Mouse (Mus musculus) intestine, embryonic 16.5 days (tissue): ENCODE results near the gene Ip6k2. TPM values are rescaled to one million over a fixed set of nuclear protein-coding genes. Genes with fewer than 3 reads are reported as not detected.
A peak's percentile ranks its signal among the peaks of the same experiment; 100 is the strongest.

Experiments
- ATAC-seq: fragments of 200-750 bp; cut with Nextera tagmentation; 2 replicates; pipeline ENCODE4 v1.8.0; 2017; ENCODE audit warnings: moderate TSS enrichment, moderate library complexity
- H3K27ac ChIP-seq: fragments of 300-500 bp; sonication (generic); 2 replicates; pipeline ENCODE4 v1.5.1; 2014; ENCODE audit warnings: mild to moderate bottlenecking, low read length
- H3K27me3 ChIP-seq: fragments of 300-500 bp; sonication (generic); replicated peaks from 2 replicates; pipeline ENCODE4 v1.6.1; 2014; ENCODE audit warnings: low read length, control low read depth, mixed read lengths; ENCODE audit not compliant: control insufficient read depth, insufficient read depth
- H3K36me3 ChIP-seq: fragments of 300-500 bp; sonication (generic); 2 replicates; pipeline ENCODE4 v1.6.1; 2014; ENCODE audit warnings: low read length, control low read depth; ENCODE audit not compliant: control insufficient read depth, insufficient read depth
- H3K4me1 ChIP-seq: fragments of 300-500 bp; sonication (generic); 2 replicates; pipeline ENCODE4 v1.6.1; 2014; ENCODE audit warnings: low read length, control low read depth, mixed read lengths; ENCODE audit not compliant: control insufficient read depth, insufficient read depth
- H3K4me2 ChIP-seq: fragments of 300-500 bp; sonication (generic); 2 replicates; pipeline ENCODE4 v1.6.1; 2014; ENCODE audit warnings: low read depth, low read length, control low read depth
- H3K4me3 ChIP-seq: fragments of 300-500 bp; sonication (generic); 2 replicates; pipeline ENCODE4 v1.5.1; 2014; ENCODE audit warnings: mild to moderate bottlenecking, low read length
- H3K9ac ChIP-seq: fragments of 300-500 bp; sonication (generic); 2 replicates; pipeline ENCODE4 v1.6.1; 2014; ENCODE audit warnings: low read depth, low read length
- H3K9me3 ChIP-seq: fragments of 300-500 bp; sonication (generic); 2 replicates; pipeline ENCODE4 v1.6.1; 2016; ENCODE audit warnings: low read length, control low read depth; ENCODE audit not compliant: control insufficient read depth
- WGBS: fragments of 180-500 bp; shearing (Covaris S2); extraction: QIAGEN DNeasy Blood & Tissue Kit; methylation state at CpG from one replicate; pipeline ENCODE4 v1.1.7; 2014; 5-methylcytosine and 5-hydroxymethylcytosine counted together
- polyA plus RNA-seq: library from polyadenylated mRNA; unstranded; fragments of >200 nt; fragmentation: Nextera tagmentation; extraction: Ambion mirVana; gene quantifications from 2 replicates; pipeline ENCODE4 v1.2.1, GENCODE M21; 2015

Ip6k2 gene
- polyA plus RNA-seq, 1 experiment from 2014 or later = 57.2 TPM

DNA sequence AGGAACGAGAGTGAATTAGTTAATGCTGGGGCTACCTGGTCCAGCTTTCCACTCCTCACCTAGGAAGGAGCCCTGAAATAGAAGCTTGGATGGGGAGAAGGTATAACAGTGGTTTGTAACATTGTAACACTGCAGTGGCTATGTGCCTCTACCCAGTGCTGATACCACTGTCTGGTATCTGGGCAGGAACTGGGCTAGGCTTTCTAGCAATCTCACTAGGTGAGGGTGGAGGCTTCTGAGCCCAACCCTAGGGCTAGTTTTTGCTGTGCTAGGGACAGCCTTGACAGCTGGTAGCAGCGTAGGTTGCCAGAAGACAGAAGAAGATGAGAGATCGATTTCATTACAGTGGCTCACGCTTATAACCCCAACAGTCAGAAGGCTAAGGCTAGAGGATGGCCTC lies 7.0 kb upstream of the Ip6k2 start:
- Histone ChIP-seq H3K4me2 (no peak overlapping the region), H3K4me3 (no peak overlapping the region), H3K4me1 (0 out of 2 replicates have a peak, but pooled peaks cover 4% of the 10 kb centered on the region), H3K9me3 (no peaks in the 10 kb centered on the region), H3K36me3 (no peaks in the 10 kb centered on the region), H3K9ac (no peak overlapping the region), H3K27ac (no peak overlapping the region), H3K27me3 (no peaks in the 10 kb centered on the region)
- ATAC-seq = no peak
- 84% methylated on average over 4 of the region's 4 CpGs for WGBS

- Histone ChIP-seq H3K4me3 (no peak overlapping the region), H3K27ac (no peak overlapping the region), H3K36me3 (no peaks in the 10 kb centered on the region), H3K9me3 (no peaks in the 10 kb centered on the region), H3K27me3 (no peaks in the 10 kb centered on the region), H3K9ac (no peak overlapping the region), H3K4me2 (no peak overlapping the region), H3K4me1 (0 out of 2 replicates have a peak, but pooled peaks cover 4% of the 10 kb centered on the region)
- 73% methylated on average over 4 of the region's 4 CpGs for WGBS
- ATAC-seq = no peak
These were observed 6.3 kb upstream of the Ip6k2 start for GRCm38 (mm10) chr9:108777276-108777675.

DNA sequence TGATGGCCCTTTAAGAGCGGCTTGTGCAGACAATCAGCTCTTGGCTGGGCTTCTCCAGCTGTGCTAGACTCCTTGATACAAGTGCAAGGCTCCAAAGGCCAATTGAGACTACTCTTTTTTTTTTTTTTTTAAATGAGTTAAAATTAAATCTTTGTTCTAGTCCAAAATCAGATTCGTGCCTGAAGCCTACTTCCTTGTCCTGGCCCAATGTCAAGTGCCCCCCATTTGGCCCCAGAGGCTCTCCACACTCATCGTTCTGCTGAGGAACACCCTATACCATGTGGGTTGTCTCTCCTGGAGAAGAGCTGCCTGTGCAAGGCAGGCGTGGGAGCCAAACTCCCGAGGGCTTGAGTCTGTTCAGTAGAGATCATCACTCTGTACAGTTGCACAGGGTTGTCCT lies 2.6 kb upstream of the Ip6k2 start:
- H3K4me3 ChIP-seq = no peak overlapping the region
- peaks cover 14% of the 10 kb centered on the region for H3K4me1 ChIP-seq
- H3K27me3 ChIP-seq = no peaks in the 10 kb centered on the region
- no peaks in the 10 kb centered on the region for H3K36me3 ChIP-seq
- 45% methylated on average over 5 of the region's 5 CpGs for WGBS
- H3K9me3 ChIP-seq = no peaks in the 10 kb centered on the region
- no peak for ATAC-seq
- H3K27ac ChIP-seq = peak overlapping the region; percentile 47
- no peak overlapping the region for H3K4me2 ChIP-seq
- H3K9ac ChIP-seq = no peak overlapping the region

DNA sequence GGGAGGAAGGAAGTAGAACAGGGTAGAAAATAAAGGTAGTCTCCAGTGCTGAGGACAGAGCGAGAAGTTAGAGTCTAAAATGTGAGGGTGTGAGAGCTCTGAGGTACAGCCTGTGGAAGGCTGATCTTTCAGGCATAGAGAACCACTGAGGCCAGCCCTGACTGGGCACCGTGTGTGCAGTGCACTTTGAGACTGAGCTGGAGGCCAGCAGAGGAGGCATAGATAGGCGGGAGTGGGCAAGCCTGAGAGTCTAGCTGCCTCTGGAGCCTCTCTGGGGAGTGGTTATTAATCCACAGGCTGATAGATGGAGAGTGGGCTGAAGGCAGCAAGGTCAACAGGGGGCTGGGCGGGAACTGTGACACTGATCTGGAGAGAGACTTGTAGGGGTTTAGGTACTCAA lies 1.7 kb upstream of the Ip6k2 start:
- peak; percentile 63 for ATAC-seq
- Histone ChIP-seq H3K36me3 (no peaks in the 10 kb centered on the region), H3K4me3 (no peak overlapping the region), H3K27ac (peak overlapping the region; percentile 65), H3K9ac (no peak overlapping the region), H3K4me1 (peaks cover 21% of the 10 kb centered on the region), H3K4me2 (no peak overlapping the region), H3K27me3 (no peaks in the 10 kb centered on the region), H3K9me3 (no peaks in the 10 kb centered on the region)
- 47% methylated on average over 4 of the region's 4 CpGs for WGBS

- peak overlapping the region; percentile 65 for H3K27ac ChIP-seq
- H3K4me3 ChIP-seq = peak overlapping the region; percentile 81
- peak overlapping the region; percentile 59 for H3K9ac ChIP-seq
- H3K36me3 ChIP-seq = no peaks in the 10 kb centered on the region
- H3K4me1 ChIP-seq = peaks cover 25% of the 10 kb centered on the region
- no peaks in the 10 kb centered on the region for H3K9me3 ChIP-seq
- no peaks in the 10 kb centered on the region for H3K27me3 ChIP-seq
- WGBS = 27% methylated on average over 9 of the region's 9 CpGs
- ATAC-seq = no peak
- H3K4me2 ChIP-seq = peak overlapping the region; percentile 57
These were observed 604 bp upstream of the Ip6k2 start for GRCm38 (mm10) chr9:108782836-108783547.

GRCm38 (mm10) chr9:108785416-108785815 lies 1.8 kb downstream of the Ip6k2 start:
- Histone ChIP-seq H3K4me3 (peak overlapping the region; percentile 81), H3K4me2 (peak overlapping the region; percentile 57), H3K36me3 (no peaks in the 10 kb centered on the region), H3K9me3 (no peaks in the 10 kb centered on the region), H3K27me3 (no peaks in the 10 kb centered on the region), H3K27ac (no peak overlapping the region), H3K9ac (0 out of 2 replicates have a peak overlapping the region, but pooled peaks have one; percentile 3), H3K4me1 (peaks cover 34% of the 10 kb centered on the region)
- ATAC-seq = no peak

- ATAC-seq = no peak
- H3K9ac ChIP-seq = no peak overlapping the region
- peaks cover 31% of the 10 kb centered on the region for H3K4me1 ChIP-seq
- no peaks in the 10 kb centered on the region for H3K9me3 ChIP-seq
- no peak overlapping the region for H3K27ac ChIP-seq
- WGBS = 83% methylated on average over 1 of the region's 1 CpGs
- H3K4me2 ChIP-seq = no peak overlapping the region
- no peaks in the 10 kb centered on the region for H3K36me3 ChIP-seq
- no peaks in the 10 kb centered on the region for H3K27me3 ChIP-seq
- no peak overlapping the region for H3K4me3 ChIP-seq
These were observed 2.9 kb downstream of the Ip6k2 start for GRCm38 (mm10) chr9:108786494-108786893.

DNA sequence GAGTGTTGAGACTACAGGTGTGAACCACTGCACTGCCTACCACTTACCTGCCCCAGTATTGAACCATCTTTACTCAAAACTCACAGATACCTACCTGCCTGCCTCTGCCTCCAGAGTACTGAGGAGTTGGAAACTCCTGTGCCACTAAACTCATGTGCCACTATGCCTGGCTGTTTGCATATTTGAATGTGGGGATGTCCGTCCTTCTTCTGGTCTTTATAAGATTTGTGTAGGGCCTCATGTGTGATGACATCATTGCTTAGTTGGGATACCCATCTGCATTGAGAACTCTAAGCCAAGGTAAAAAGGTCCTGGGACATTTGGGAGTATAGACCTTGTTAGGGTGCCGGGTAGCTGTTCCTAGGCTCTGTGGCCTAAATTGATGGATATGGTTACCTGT lies 3.5 kb downstream of the Ip6k2 start:
- H3K4me1 ChIP-seq = peaks cover 36% of the 10 kb centered on the region
- WGBS = 94% methylated on average over 2 of the region's 2 CpGs

GRCm38 (mm10) chr9:108788713-108789112 lies 5.1 kb downstream of the Ip6k2 start:
- H3K27me3 ChIP-seq = no peaks in the 10 kb centered on the region
- H3K36me3 ChIP-seq = no peaks in the 10 kb centered on the region
- H3K4me3 ChIP-seq = no peak overlapping the region
- ATAC-seq = no peak
- H3K27ac ChIP-seq = no peak overlapping the region
- WGBS = 66% methylated on average over 3 of the region's 3 CpGs
- no peaks in the 10 kb centered on the region for H3K9me3 ChIP-seq
- H3K4me2 ChIP-seq = no peak overlapping the region
- peaks cover 41% of the 10 kb centered on the region for H3K4me1 ChIP-seq
- no peak overlapping the region for H3K9ac ChIP-seq

More for the DNA sequence above, 3.5 kb downstream of the Ip6k2 start:
- no peak overlapping the region for H3K27ac ChIP-seq
- ATAC-seq = no peak
- H3K27me3 ChIP-seq = no peaks in the 10 kb centered on the region
- H3K9me3 ChIP-seq = no peaks in the 10 kb centered on the region
- no peaks in the 10 kb centered on the region for H3K36me3 ChIP-seq
- no peak overlapping the region for H3K9ac ChIP-seq
- H3K4me2 ChIP-seq = no peak overlapping the region
- H3K4me3 ChIP-seq = no peak overlapping the region

- ATAC-seq = no peak
- no peak overlapping the region for H3K27ac ChIP-seq
- 65% methylated on average over 1 of the region's 1 CpGs for WGBS
- peaks cover 4% of the 10 kb centered on the region; the same call in 1 of the 2 replicates for H3K36me3 ChIP-seq
- H3K9me3 ChIP-seq = no peaks in the 10 kb centered on the region
- peaks cover 39% of the 10 kb centered on the region for H3K4me1 ChIP-seq
- H3K4me3 ChIP-seq = no peak overlapping the region
- no peak overlapping the region for H3K9ac ChIP-seq
- H3K27me3 ChIP-seq = no peaks in the 10 kb centered on the region
- no peak overlapping the region for H3K4me2 ChIP-seq
These were observed 8.7 kb downstream of the Ip6k2 start for GRCm38 (mm10) chr9:108792307-108792706.
